Mouse (Mus musculus) right cerebral cortex, postnatal 4 days (tissue): ENCODE measurements around the gene Rspo1.

Experiments
- DNase-seq: peaks from one replicate; pipeline ENCODE4 v3.0.0-alpha.2; 2022

The Rspo1 gene

DNA sequence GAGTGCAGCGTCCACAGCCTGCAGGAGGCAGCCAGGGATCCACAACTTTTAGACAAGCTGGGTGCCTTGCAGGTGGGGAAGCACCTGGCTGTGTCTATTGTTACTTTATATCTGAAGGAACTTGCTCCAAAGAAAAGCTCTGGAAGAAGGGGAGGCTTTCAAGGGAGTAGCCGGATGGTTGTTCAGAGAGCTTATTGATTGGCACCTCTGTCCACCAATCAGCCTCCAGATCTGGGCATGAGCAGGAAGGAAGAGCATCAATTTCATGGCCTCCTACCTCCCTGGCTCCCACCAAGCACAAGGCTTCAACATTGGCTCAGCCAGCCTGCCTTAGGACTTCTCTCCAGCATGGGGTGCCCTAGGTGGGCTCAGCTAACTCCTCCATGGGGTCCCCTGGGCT lies 12.9 kb upstream of the Rspo1 start:
- DNase-seq = no peak

DNA sequence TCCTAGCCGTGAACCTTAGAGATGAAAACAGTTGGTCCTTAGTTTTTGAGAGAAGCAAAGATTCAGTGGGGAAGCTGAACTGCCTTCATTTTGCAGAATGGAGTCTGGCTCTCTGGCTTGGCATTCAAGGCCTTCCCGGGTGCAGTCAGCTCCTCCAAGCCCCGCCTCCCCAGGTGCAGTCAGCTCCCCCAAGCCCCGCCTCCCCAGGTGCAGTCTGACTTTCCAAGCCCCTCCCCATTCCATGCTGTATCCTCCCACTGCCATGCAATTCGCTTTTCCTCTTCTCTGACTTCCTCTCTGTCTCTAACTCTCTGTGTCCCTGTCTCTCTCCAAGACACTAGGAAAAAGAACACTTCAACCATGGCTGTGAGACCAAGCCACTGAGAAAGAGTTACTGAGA lies 8.0 kb upstream of the Rspo1 start:
- DNase-seq = no peak

- no peak for DNase-seq
Measured at GRCm38 (mm10) chr4:124983893-124984526, 2.2 kb upstream of the Rspo1 start.

DNA sequence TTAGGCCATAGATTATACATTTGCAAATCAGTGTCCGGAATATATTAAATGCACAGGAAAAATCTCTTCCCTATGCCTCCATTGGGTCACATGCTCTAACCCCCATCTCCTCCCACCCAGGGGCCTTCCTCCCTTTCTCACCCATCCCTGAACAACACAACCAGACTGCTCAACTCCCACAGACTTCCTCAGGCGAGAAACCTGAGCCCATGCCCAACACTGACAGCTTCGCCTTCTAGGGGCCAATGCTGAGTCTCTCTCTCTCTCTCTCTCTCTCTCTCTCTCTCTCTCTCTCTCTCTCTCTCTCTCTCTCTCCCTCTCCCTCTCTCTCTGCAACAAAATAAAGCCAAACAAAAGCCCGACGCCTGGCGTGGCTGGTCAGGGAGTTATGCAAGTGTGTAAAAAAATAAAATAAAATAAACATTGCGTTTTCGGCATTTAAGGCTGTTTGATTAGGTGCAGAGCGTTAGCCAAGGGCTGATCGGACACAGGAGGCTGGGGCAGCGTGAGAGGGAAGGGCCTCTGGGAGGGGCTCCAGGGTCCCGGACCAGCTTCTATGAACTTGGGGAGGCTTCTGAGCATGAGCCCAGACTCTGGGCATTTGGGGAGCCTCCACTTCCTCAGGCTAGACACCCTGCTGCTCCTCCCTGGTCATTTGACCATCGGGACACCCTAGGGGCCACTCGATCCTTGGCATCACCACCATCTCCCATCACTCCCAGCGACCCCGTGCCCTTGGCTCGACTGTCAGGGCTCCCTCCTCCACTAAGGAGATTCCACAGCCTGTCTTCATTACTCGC lies 1.2 kb upstream of the Rspo1 start:
- no peak for DNase-seq

GRCm38 (mm10) chr4:124986739-124987710 lies 795 bp downstream of the Rspo1 start:
- no peak for DNase-seq

- no peak for DNase-seq
Measured at GRCm38 (mm10) chr4:124987711-124988097, 1.5 kb downstream of the Rspo1 start.

GRCm38 (mm10) chr4:124988382-124988781 lies 2.2 kb downstream of the Rspo1 start:
- DNase-seq = no peak

DNA sequence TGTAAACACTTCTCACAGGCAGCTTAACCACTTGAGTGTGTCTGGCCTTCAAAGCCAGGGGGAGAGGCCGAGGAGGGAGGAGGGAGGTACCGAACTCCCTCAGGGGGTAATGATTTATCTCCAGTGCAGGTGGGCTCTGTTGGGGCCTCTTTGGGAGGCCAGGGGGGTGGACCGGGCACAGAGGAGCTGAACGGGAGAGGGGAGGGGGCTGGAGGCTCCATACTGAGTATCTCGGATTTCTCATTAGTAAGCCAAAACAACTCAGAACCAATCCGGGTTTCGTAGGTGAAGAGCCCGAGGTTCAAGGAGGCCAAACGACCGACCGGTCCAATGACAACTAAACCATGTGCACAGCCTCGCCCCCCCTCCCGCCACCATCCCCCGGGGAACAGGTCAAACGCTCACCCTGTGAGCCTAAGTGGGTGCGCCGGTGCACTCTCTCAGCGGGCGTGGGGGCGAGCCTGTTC lies 3.6 kb downstream of the Rspo1 start:
- DNase-seq = no peak

DNA sequence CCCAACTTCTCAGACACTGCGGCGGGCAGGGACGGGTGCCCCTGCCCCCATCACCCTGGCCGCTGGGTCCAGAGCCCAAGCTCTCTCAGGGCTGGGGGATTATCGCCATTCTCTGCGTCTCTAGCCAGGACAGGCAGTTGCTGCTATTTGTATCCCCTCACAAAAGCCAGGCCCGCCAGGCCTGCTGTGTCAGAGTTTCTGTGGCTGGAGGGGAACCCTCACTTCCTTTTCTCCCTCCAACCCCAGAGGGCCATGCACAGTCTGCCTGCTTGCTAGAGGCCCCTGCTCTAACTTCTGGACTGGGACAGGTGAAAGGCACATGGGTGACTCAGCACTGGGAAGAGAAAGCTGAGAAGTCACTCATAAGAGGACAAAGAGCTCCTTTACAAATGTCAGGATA lies 4.1 kb downstream of the Rspo1 start:
- DNase-seq = no peak

DNA sequence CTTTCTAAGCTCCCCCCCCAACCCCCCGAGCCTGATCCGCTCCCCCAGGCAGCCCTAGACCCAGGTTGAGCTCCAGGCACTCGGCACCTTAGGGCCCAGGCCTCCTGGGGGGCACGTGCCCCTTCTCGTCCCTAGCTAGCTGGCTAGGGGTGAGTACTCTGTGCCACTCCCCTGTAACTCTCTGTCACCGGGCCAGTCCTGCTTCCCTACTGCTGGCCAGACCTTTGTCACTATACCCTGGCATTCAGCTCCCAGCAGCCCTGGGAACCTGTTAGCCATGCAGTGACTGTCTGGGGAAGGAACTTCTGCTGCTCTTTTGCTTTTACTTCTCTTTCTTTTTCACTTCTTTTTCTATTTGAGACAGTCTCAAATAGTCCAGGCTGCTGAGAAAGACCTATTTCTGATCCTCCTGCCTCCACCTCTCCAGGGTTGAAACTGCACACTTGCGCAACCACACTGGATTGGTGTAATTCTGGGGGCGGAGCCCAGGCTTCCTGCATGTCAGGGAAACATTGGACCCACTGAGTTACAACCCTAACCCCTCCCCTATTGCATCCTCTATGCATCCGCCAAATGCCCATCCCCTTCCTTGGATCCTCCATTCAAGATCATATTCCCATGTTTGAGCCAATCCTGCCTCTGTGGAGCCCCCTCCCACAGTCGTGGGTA lies 11.4 kb downstream of the Rspo1 start:
- DNase-seq = no peak

DNA sequence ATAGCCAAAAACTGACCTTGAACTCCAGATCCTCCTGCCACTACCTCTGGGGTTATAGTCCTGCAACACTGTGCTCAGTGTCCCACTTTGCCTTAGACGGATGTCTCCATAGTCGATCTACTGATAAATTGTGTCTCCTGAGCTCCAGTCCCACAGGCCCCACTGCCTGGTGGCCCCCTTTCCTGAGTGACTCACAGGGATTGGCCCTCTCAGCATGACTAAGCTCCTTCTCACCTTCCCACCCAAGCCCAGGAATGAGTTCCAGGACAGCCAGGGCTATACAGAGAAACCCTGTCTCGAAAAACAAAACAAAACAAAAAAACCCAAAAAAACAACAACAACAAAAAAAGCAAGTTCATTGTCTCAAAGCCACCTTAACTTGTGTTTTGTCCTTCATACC lies 13.3 kb downstream of the Rspo1 start:
- DNase-seq = no peak

- no peak for DNase-seq
Measured at GRCm38 (mm10) chr4:125002978-125003377, 16.7 kb downstream of the Rspo1 start.

- DNase-seq = no peak
Measured at GRCm38 (mm10) chr4:125004886-125005285, 18.7 kb downstream of the Rspo1 start.

- no peak for DNase-seq
Measured at GRCm38 (mm10) chr4:125007460-125007859, 21.2 kb downstream of the Rspo1 start.

DNA sequence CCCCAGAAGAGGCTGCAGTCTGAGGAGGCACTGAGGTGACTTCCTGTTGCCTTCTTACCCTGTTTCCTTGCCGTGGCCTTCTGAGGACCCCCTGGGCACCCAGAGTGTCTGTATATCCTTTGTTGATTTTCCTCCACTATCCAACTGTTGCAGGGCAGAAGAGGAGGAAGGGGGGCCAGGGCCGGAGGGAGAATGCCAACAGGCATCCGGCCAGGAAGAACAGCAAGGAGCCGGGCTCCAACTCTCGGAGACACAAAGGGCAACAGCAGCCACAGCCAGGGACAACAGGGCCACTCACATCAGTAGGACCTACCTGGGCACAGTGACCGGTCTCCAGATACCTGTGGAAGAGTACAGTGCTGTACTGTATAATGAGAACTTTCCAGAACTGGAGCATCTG lies 22.0 kb downstream of the Rspo1 start:
- DNase-seq = no peak

GRCm38 (mm10) chr4:125008712-125009111 lies 22.5 kb downstream of the Rspo1 start:
- no peak for DNase-seq

GRCm38 (mm10) chr4:125015806-125016635 lies 29.8 kb downstream of the Rspo1 start, which contains the start of gene Gnl2:
TSS of gene Gnl2 (plus strand) at chr4:125016585.
- DNase-seq = no peak

DNA sequence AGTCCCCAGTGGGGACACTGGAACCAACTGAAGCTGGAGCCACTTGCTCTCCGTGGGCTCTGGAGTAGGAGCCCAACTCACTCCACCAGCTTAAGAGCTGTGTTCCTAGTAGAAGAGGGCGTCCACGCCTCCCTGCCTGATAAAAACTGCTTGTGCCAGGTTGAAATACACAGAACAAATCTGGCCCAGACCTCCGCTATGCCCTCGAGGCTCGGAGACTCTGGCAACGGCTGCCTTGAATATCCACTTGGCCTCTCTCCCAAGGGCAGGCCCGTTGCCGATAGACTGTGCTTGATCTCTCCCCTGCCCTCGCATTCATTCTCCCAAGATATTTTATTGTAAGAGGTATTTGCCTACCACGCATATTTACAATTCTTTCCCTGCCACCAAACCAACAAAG lies 31.2 kb downstream of the Rspo1 start:
- DNase-seq = no peak

DNA sequence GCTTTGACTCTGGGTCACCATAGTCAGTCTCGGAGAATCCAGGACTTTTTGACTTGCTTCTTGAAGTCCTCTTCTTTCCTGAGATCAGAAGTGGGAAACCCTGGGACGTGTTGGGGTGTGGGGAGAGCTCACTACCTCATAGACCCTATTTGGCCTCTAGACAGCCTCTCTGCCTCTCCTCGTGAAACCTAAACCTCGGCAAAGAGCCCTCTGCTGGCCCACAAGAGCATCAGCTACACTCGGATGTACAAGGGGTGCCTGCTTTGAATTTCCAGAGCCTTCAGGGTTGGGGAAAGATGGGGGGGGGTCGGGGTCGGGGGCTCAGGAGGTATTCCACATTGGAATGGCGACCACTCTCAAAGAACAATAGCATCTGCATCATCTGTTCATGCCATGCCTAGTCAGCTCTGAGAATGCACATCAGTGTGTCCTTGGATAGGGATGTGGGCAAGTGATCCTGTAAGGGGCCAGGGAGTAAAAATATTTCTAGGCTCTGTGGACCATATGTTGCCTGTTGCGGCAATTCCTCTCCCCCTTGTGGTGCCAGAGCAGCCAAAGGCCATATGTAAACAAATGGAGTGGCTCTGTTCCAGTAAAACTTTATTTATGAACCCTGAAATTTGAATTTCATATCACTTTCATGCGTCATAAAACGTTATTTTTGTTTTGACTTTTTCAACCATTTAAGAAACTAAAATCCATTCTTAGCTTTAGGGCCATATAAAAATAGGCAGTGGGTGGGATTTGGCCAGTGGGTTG lies 34.7 kb downstream of the Rspo1 start:
- DNase-seq = peak; percentile 12

DNA sequence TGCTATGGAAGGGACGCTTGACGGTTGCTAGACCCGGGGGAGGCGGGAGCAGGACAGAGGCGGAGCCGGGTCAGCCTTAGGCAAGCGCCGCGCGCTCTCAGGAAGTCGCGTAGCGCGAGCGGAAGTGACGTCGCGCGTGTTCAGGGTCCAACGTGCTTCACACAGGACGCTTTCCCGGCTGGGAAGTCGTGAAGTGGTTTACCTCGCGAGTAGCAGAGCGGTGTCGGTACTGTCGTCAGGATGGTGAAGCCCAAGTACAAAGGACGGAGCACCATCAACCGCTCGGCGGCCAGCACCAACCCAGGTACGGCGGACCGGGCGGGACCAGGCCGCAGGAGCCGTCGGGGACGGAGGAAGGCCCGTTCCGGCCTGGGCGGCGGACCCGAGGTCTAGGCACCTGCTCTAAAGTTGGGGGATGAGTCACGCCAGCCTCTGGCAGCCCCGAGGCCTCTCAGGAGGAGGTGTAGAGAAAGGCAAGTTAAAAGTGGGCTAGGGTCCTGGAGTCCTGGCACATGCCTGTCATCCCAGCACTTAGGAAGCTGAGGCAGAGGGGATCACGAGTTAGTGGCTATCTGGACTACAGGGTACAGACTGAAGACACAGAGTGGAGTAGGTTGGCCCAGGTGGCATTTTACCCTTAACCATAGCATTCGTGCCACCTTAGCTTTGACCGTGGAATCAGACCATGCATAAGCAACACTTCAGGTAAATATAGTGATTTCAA lies 43.8 kb downstream of the Rspo1 start:
- peak; percentile 89 for DNase-seq
